Mouse (Mus musculus) fibroblast of lung, adult 2 months (primary cell): Measurements from ENCODE around the gene Magi1.

Experiments used
- DNase-seq: peaks from one replicate; pipeline ENCODE4 v3.0.0-alpha.2; 2011; ENCODE audit warnings: low read depth

Magi1 gene

GRCm38 (mm10) chr6:94257831-94258173 is 25.9 kb downstream of the Magi1 start:
- no peak for DNase-seq

GRCm38 (mm10) chr6:94256982-94257830 is 26.5 kb downstream of the Magi1 start:
- DNase-seq: no peak

- no peak for DNase-seq
These were observed 29.8 kb downstream of the Magi1 start for GRCm38 (mm10) chr6:94253943-94254342.

GRCm38 (mm10) chr6:94251358-94251945 is 32.3 kb downstream of the Magi1 start:
- DNase-seq: no peak

GRCm38 (mm10) chr6:94249286-94249790 is 34.4 kb downstream of the Magi1 start:
- DNase-seq: no peak

- DNase-seq: peak; percentile 59
These were observed 42.5 kb downstream of the Magi1 start for GRCm38 (mm10) chr6:94241251-94241650.

- DNase-seq: no peak
These were observed 45.1 kb downstream of the Magi1 start for GRCm38 (mm10) chr6:94238643-94239042.

GRCm38 (mm10) chr6:94236899-94237298 is 46.8 kb downstream of the Magi1 start:
- DNase-seq: no peak

- DNase-seq: no peak
These were observed 51.4 kb downstream of the Magi1 start for GRCm38 (mm10) chr6:94232243-94232785.

GRCm38 (mm10) chr6:94231831-94232230 is 51.9 kb downstream of the Magi1 start:
- no peak for DNase-seq

GRCm38 (mm10) chr6:94231367-94231766 is 52.4 kb downstream of the Magi1 start:
- DNase-seq: no peak

- DNase-seq: no peak
These were observed 52.8 kb downstream of the Magi1 start for GRCm38 (mm10) chr6:94230918-94231317.

GRCm38 (mm10) chr6:94230129-94230528 is 53.6 kb downstream of the Magi1 start:
- DNase-seq: no peak

GRCm38 (mm10) chr6:94226262-94226661 is 57.5 kb downstream of the Magi1 start:
- DNase-seq: no peak

GRCm38 (mm10) chr6:94225832-94226231 is 57.9 kb downstream of the Magi1 start:
- DNase-seq: peak; percentile 66

GRCm38 (mm10) chr6:94225091-94225490 is 58.6 kb downstream of the Magi1 start:
- peak; percentile 71 for DNase-seq

- DNase-seq: no peak
These were observed 61.5 kb downstream of the Magi1 start for GRCm38 (mm10) chr6:94222253-94222652.

- DNase-seq: no peak
These were observed 62.0 kb downstream of the Magi1 start for GRCm38 (mm10) chr6:94221750-94222149.

GRCm38 (mm10) chr6:94218076-94218475 is 65.6 kb downstream of the Magi1 start:
- no peak for DNase-seq

GRCm38 (mm10) chr6:94215834-94216233 is 67.9 kb downstream of the Magi1 start:
- DNase-seq: no peak

GRCm38 (mm10) chr6:94214895-94215538 is 68.7 kb downstream of the Magi1 start:
- no peak for DNase-seq

- DNase-seq: no peak
These were observed 77.8 kb downstream of the Magi1 start for GRCm38 (mm10) chr6:94205926-94206325.
